Mouse (Mus musculus) mouse embryonic stem cell (cell line): Measurements from ENCODE around the gene Ech1.

Experiments
- in situ Hi-C, 2 experiments: fragments of 300-500 bp; cut with MboI; formaldehyde crosslinking; loops; 1 replicate in 1 of 2; 3 replicates in 1 of 2; pipeline ENCODE4 v1.14.3; 2019 to 2020; ENCODE audit warnings: low sequenced_read_pairs in 2 of 2, low pct_unique_long_range_greater_than_20kb in 1 of 2, mixed read lengths in 1 of 2; ENCODE audit not compliant: unreplicated experiment in 1 of 2

Ech1 gene

GRCm38 (mm10) chr7:28833723-28834347, 8.8 kb downstream of the Ech1 start, which contains the start of gene Lgals4:
Gene Lgals4 (plus strand): TSS chr7:28833854.
- in situ Hi-C loops, result no loop called here

GRCm38 (mm10) chr7:28836936-28837335, 11.9 kb downstream of the Ech1 start:
- in situ Hi-C loops, result no loop called here

GRCm38 (mm10) chr7:28838331-28838730, 13.3 kb downstream of the Ech1 start:
- in situ Hi-C loops, result no loop called here

- in situ Hi-C loops, result no loop called here
Measured at GRCm38 (mm10) chr7:28847273-28847672, 22.3 kb downstream of the Ech1 start.

- in situ Hi-C loops, result no loop called here
Measured at GRCm38 (mm10) chr7:28849700-28850236, 24.8 kb downstream of the Ech1 start.

- in situ Hi-C loops, result no loop called here
Measured at GRCm38 (mm10) chr7:28850642-28851041, 25.6 kb downstream of the Ech1 start.

- in situ Hi-C loops, result no loop called here
Measured at GRCm38 (mm10) chr7:28859953-28860352, 34.9 kb downstream of the Ech1 start.

- in situ Hi-C loops, result no loop called here
Measured at GRCm38 (mm10) chr7:28860898-28861297, 35.9 kb downstream of the Ech1 start.

- in situ Hi-C loops, result no loop called here
Measured at GRCm38 (mm10) chr7:28862817-28863499, 37.9 kb downstream of the Ech1 start.

GRCm38 (mm10) chr7:28863540-28863939, 38.5 kb downstream of the Ech1 start, which contains the start of gene Lgals7:
Gene Lgals7 (plus strand): TSS chr7:28863853.
- in situ Hi-C loops, result no loop called here

GRCm38 (mm10) chr7:28864288-28864750, 39.3 kb downstream of the Ech1 start:
- in situ Hi-C loops, result no loop called here

GRCm38 (mm10) chr7:28865481-28866300, 40.7 kb downstream of the Ech1 start:
- in situ Hi-C loops, result loop anchor here in 1 of 2 experiments (5.0 kb wide), 1 partner anchor 73 kb away; no protein-coding TSS in a partner anchor

- in situ Hi-C loops, result loop anchor here in 1 of 2 experiments (5.0 kb wide), 1 partner anchor 75 kb away; no protein-coding TSS in a partner anchor
Measured at GRCm38 (mm10) chr7:28866769-28867507, 41.9 kb downstream of the Ech1 start.

- in situ Hi-C loops, result loop anchor here in 1 of 2 experiments (5.0 kb wide), 1 partner anchor 75 kb away; no protein-coding TSS in a partner anchor
Measured at GRCm38 (mm10) chr7:28867508-28868340, 42.7 kb downstream of the Ech1 start.

- in situ Hi-C loops, result no loop called here
Measured at GRCm38 (mm10) chr7:28870901-28871664, 46.1 kb downstream of the Ech1 start.

GRCm38 (mm10) chr7:28874565-28874964, 49.5 kb downstream of the Ech1 start:
- in situ Hi-C loops, result no loop called here

GRCm38 (mm10) chr7:28876099-28876498, 51.1 kb downstream of the Ech1 start:
- in situ Hi-C loops, result no loop called here
